Mouse (Mus musculus) urinary bladder, postnatal 10 days (tissue): ENCODE results near the gene Cavin2.

Source experiments
- DNase-seq: peaks from one replicate; pipeline ENCODE4 v3.0.0; 2022; ENCODE audit warnings: low spot score

Gene Cavin2

GRCm38 (mm10) chr1:51315476-51315875 lies 26.6 kb downstream of the Cavin2 start:
- no peak for DNase-seq

GRCm38 (mm10) chr1:51323506-51323905 lies 34.6 kb downstream of the Cavin2 start:
- no peak for DNase-seq

GRCm38 (mm10) chr1:51328541-51328940 lies 39.6 kb downstream of the Cavin2 start:
- no peak for DNase-seq

- no peak for DNase-seq
These were observed 44.1 kb downstream of the Cavin2 start for GRCm38 (mm10) chr1:51332986-51333385.

- DNase-seq = peak; percentile 54
These were observed 44.8 kb downstream of the Cavin2 start for GRCm38 (mm10) chr1:51333557-51334285.

GRCm38 (mm10) chr1:51334289-51334688 lies 45.4 kb downstream of the Cavin2 start:
- no peak for DNase-seq

GRCm38 (mm10) chr1:51335081-51335480 lies 46.2 kb downstream of the Cavin2 start:
- DNase-seq = no peak

GRCm38 (mm10) chr1:51344160-51344559 lies 55.2 kb downstream of the Cavin2 start:
- DNase-seq = no peak

GRCm38 (mm10) chr1:51347596-51347995 lies 58.7 kb downstream of the Cavin2 start:
- no peak for DNase-seq

GRCm38 (mm10) chr1:51348631-51349030 lies 59.7 kb downstream of the Cavin2 start:
- DNase-seq = no peak

GRCm38 (mm10) chr1:51349291-51349967 lies 60.5 kb downstream of the Cavin2 start:
- no peak for DNase-seq
